Mouse (Mus musculus): ENCODE data around the gene Ncoa7. TPM values are rescaled to one million over a fixed set of nuclear protein-coding genes. Genes with fewer than 3 reads are reported as not detected.

Gene Ncoa7
- polyA plus RNA-seq, 1 experiment from 2014 or later: 14.4 TPM

- Histone ChIP-seq H3K4me1 (ENCODE audit: control insufficient read depth, insufficient read depth, low read length) (no peaks in the 10 kb centered on the region), H3K36me3 (ENCODE audit: control insufficient read depth, insufficient read depth, low read length) (no peaks in the 10 kb centered on the region), H3K27me3 (ENCODE audit: control insufficient read depth, insufficient read depth, low read length) (no peaks in the 10 kb centered on the region), H3K4me2 (replicated peaks; ENCODE audit: low read depth, low read length) (no peak overlapping the region), H3K27ac (ENCODE audit: low read length) (no peak overlapping the region), H3K9me3 (ENCODE audit: control insufficient read depth, low read depth, low read length) (no peaks in the 10 kb centered on the region), H3K9ac (replicated peaks; ENCODE audit: low read depth, low read length) (no peak overlapping the region), H3K4me3 (ENCODE audit: low read depth, low read length) (no peak overlapping the region)
- ATAC-seq (ENCODE audit: insufficient number of reproducible peaks, insufficient read depth, low FRiP score, low read depth): no peak
These were observed 59.9 kb downstream of the Ncoa7 start for GRCm38 (mm10) chr10:30743275-30743674.

GRCm38 (mm10) chr10:30738403-30738802 lies 64.7 kb downstream of the Ncoa7 start:
- 85% methylated on average over 3 of the region's 3 CpGs for WGBS
- Histone ChIP-seq H3K9ac (replicated peaks; ENCODE audit: low read depth, low read length) (no peak overlapping the region), H3K27me3 (ENCODE audit: control insufficient read depth, insufficient read depth, low read length) (no peaks in the 10 kb centered on the region), H3K9me3 (ENCODE audit: control insufficient read depth, low read depth, low read length) (no peaks in the 10 kb centered on the region), H3K4me1 (ENCODE audit: control insufficient read depth, insufficient read depth, low read length) (no peaks in the 10 kb centered on the region), H3K36me3 (ENCODE audit: control insufficient read depth, insufficient read depth, low read length) (no peaks in the 10 kb centered on the region), H3K4me3 (ENCODE audit: low read depth, low read length) (no peak overlapping the region), H3K27ac (ENCODE audit: low read length) (no peak overlapping the region), H3K4me2 (replicated peaks; ENCODE audit: low read depth, low read length) (no peak overlapping the region)
- ATAC-seq (ENCODE audit: insufficient number of reproducible peaks, insufficient read depth, low FRiP score, low read depth): no peak

DNA sequence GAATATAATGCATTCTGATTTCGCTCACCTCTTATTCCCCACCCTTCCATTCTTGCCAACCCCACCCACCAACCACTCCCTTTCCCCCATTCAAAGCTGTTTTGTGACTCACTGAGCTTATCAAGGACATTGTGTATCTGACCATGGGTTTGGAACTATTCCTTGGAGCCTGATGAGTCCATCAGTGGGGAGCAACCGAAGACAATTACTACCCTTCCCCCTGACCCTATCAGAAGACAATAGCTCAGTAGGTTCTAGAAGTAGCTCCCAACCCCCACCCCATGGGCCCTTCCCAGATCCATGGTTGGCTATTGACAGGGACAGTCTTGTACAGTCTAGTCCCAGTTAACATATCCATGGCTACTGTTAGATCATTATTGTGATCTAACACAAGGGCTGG lies 65.8 kb downstream of the Ncoa7 start:
- ATAC-seq (ENCODE audit: insufficient number of reproducible peaks, insufficient read depth, low FRiP score, low read depth): no peak
- no peak overlapping the region for H3K27ac ChIP-seq (ENCODE audit: low read length)

GRCm38 (mm10) chr10:30733148-30733785 lies 69.9 kb downstream of the Ncoa7 start:
- no peak for ATAC-seq (ENCODE audit: insufficient number of reproducible peaks, insufficient read depth, low FRiP score, low read depth)
- H3K36me3 ChIP-seq (ENCODE audit: control insufficient read depth, insufficient read depth, low read length): no peaks in the 10 kb centered on the region
- WGBS: 63% methylated on average over 2 of the region's 2 CpGs
- H3K9ac ChIP-seq (replicated peaks; ENCODE audit: low read depth, low read length): no peak overlapping the region
- H3K9me3 ChIP-seq (ENCODE audit: control insufficient read depth, low read depth, low read length): no peaks in the 10 kb centered on the region
- H3K4me2 ChIP-seq (replicated peaks; ENCODE audit: low read depth, low read length): no peak overlapping the region
- no peaks in the 10 kb centered on the region for H3K27me3 ChIP-seq (ENCODE audit: control insufficient read depth, insufficient read depth, low read length)
- no peak overlapping the region for H3K27ac ChIP-seq (ENCODE audit: low read length)
- no peak overlapping the region for H3K4me3 ChIP-seq (ENCODE audit: low read depth, low read length)
- no peaks in the 10 kb centered on the region for H3K4me1 ChIP-seq (ENCODE audit: control insufficient read depth, insufficient read depth, low read length)

More for the DNA sequence above, 65.8 kb downstream of the Ncoa7 start:
- Histone ChIP-seq H3K27me3 (ENCODE audit: control insufficient read depth, insufficient read depth, low read length) (no peaks in the 10 kb centered on the region), H3K9me3 (ENCODE audit: control insufficient read depth, low read depth, low read length) (no peaks in the 10 kb centered on the region), H3K9ac (replicated peaks; ENCODE audit: low read depth, low read length) (no peak overlapping the region), H3K36me3 (ENCODE audit: control insufficient read depth, insufficient read depth, low read length) (no peaks in the 10 kb centered on the region), H3K4me1 (ENCODE audit: control insufficient read depth, insufficient read depth, low read length) (no peaks in the 10 kb centered on the region), H3K4me3 (ENCODE audit: low read depth, low read length) (no peak overlapping the region), H3K4me2 (replicated peaks; ENCODE audit: low read depth, low read length) (no peak overlapping the region)
- 86% methylated on average over 2 of the region's 2 CpGs for WGBS

- Histone ChIP-seq H3K36me3 (ENCODE audit: control insufficient read depth, insufficient read depth, low read length) (no peaks in the 10 kb centered on the region), H3K4me1 (ENCODE audit: control insufficient read depth, insufficient read depth, low read length) (no peaks in the 10 kb centered on the region), H3K27ac (ENCODE audit: low read length) (no peak overlapping the region), H3K4me2 (replicated peaks; ENCODE audit: low read depth, low read length) (no peak overlapping the region), H3K9me3 (ENCODE audit: control insufficient read depth, low read depth, low read length) (no peaks in the 10 kb centered on the region), H3K27me3 (ENCODE audit: control insufficient read depth, insufficient read depth, low read length) (no peaks in the 10 kb centered on the region), H3K4me3 (ENCODE audit: low read depth, low read length) (no peak overlapping the region), H3K9ac (replicated peaks; ENCODE audit: low read depth, low read length) (no peak overlapping the region)
- no peak for ATAC-seq (ENCODE audit: insufficient number of reproducible peaks, insufficient read depth, low FRiP score, low read depth)
- WGBS: 48% methylated on average over 3 of the region's 3 CpGs
These were observed 71.7 kb downstream of the Ncoa7 start for GRCm38 (mm10) chr10:30731321-30731914.

DNA sequence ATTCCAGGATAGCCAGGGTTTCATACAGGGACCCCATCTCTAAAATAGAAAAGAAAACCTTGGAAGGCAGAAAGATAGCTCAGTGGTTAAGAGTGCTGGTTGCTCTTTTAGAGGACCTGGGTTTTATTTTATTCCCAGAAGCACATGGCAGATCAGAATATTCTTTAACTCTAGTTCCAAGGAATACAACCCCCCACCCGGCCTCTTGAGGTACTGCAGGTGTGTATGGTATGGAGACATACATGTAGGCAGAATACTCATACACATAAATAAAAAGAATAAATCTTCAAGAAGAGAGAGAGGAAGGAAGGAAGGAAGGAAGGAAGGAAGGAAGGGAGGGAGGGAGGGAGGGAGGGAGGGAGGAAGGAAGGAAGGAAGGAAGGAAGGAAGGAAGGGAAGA lies 72.3 kb downstream of the Ncoa7 start:
- Histone ChIP-seq H3K4me3 (ENCODE audit: low read depth, low read length) (no peak overlapping the region), H3K4me2 (replicated peaks; ENCODE audit: low read depth, low read length) (no peak overlapping the region), H3K36me3 (ENCODE audit: control insufficient read depth, insufficient read depth, low read length) (no peaks in the 10 kb centered on the region), H3K9ac (replicated peaks; ENCODE audit: low read depth, low read length) (no peak overlapping the region), H3K27ac (ENCODE audit: low read length) (no peak overlapping the region), H3K27me3 (ENCODE audit: control insufficient read depth, insufficient read depth, low read length) (no peaks in the 10 kb centered on the region), H3K9me3 (ENCODE audit: control insufficient read depth, low read depth, low read length) (no peaks in the 10 kb centered on the region), H3K4me1 (ENCODE audit: control insufficient read depth, insufficient read depth, low read length) (no peaks in the 10 kb centered on the region)
- WGBS: 51% methylated on average over 1 of the region's 1 CpGs
- no peak for ATAC-seq (ENCODE audit: insufficient number of reproducible peaks, insufficient read depth, low FRiP score, low read depth)

DNA sequence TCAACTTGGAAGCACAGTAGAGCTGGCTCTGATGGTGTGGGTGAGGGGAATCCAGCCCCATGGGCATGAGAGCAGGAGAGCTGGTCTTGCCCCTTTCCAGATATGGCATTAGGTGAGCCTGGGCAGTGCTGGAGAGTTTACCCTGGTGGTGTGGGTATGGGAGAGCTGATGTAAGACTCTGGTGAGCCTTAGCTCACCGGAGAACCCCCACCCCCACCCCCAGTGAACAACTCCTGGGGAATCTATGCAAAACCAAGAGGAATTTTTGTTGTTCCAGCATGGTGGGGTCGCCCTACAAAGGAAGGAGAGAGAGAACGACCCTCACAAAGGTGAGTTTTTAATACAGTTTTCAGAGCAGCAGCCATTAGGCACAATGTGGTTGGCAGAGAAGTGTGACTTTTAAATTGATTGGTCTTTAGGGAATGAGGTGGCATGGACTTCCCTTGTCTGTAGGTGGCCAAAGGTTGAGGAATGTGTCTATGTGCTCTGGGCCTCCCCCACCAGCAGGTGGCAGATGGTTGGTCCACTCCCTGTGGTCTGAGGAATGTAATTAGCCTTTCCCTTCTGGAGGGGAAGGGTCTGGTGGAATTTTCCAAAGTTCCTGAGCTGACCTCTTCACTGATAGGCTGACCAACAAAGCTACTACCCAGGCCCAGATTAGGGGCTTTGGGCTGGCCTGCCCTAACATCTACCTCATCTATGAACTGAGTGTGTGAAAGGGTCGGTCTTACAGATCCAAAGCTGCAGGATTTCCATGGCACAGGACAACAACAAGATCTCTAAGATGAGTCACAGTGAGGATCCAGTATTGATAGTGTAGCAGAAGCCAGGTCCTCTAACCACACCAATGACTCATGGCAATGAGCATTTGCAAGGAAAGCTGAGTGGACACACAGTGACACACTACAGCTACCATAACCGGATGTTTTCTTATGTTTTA lies 73.7 kb downstream of the Ncoa7 start:
- Histone ChIP-seq H3K4me2 (replicated peaks; ENCODE audit: low read depth, low read length) (no peak overlapping the region), H3K9ac (replicated peaks; ENCODE audit: low read depth, low read length) (no peak overlapping the region)
- no peak for ATAC-seq (ENCODE audit: insufficient number of reproducible peaks, insufficient read depth, low FRiP score, low read depth)

DNA sequence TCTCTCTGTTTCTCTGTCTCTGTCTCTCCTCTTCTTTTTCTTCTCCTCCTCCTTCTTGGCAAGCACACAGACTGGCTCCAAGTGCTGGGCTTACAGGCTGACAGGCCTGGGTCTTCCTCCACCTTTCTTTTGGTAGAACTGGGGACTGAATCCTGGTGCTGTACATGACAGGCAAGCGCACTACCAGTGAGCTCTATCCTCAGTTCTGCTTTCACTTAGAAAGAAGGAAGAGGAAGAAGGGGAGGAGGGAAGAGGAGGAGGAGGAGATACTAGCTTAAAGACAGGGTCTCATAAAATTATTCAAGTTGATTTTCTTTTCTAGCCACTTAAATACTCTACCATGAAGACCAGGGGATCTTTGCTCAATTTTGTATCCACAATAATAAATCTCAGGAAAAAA lies 80.1 kb downstream of the Ncoa7 start:
- H3K9ac ChIP-seq (replicated peaks; ENCODE audit: low read depth, low read length): no peak overlapping the region
- no peaks in the 10 kb centered on the region for H3K27me3 ChIP-seq (ENCODE audit: control insufficient read depth, insufficient read depth, low read length)
- no peaks in the 10 kb centered on the region for H3K9me3 ChIP-seq (ENCODE audit: control insufficient read depth, low read depth, low read length)
- no peak overlapping the region for H3K4me3 ChIP-seq (ENCODE audit: low read depth, low read length)
- H3K27ac ChIP-seq (ENCODE audit: low read length): no peak overlapping the region
- WGBS: 88% methylated on average over 1 of the region's 1 CpGs
- no peak overlapping the region for H3K4me2 ChIP-seq (replicated peaks; ENCODE audit: low read depth, low read length)
- no peaks in the 10 kb centered on the region for H3K4me1 ChIP-seq (ENCODE audit: control insufficient read depth, insufficient read depth, low read length)
- H3K36me3 ChIP-seq (ENCODE audit: control insufficient read depth, insufficient read depth, low read length): no peaks in the 10 kb centered on the region; the same call in 1 of the 2 replicates
- no peak for ATAC-seq (ENCODE audit: insufficient number of reproducible peaks, insufficient read depth, low FRiP score, low read depth)

More for the DNA sequence above, 73.7 kb downstream of the Ncoa7 start:
- H3K27me3 ChIP-seq (ENCODE audit: control insufficient read depth, insufficient read depth, low read length): no peaks in the 10 kb centered on the region
- H3K4me1 ChIP-seq (ENCODE audit: control insufficient read depth, insufficient read depth, low read length): no peaks in the 10 kb centered on the region
- 91% methylated on average over 5 of the region's 5 CpGs for WGBS
- H3K9me3 ChIP-seq (ENCODE audit: control insufficient read depth, low read depth, low read length): no peaks in the 10 kb centered on the region
- H3K27ac ChIP-seq (ENCODE audit: low read length): no peak overlapping the region
- H3K4me3 ChIP-seq (ENCODE audit: low read depth, low read length): no peak overlapping the region
- no peaks in the 10 kb centered on the region for H3K36me3 ChIP-seq (ENCODE audit: control insufficient read depth, insufficient read depth, low read length)

Measured in stomach, embryonic 14.5 days (tissue).